Mouse (Mus musculus) intestine, embryonic 16.5 days (tissue): Measurements from ENCODE around the gene Sgsm1. TPM values are rescaled to one million over a fixed set of nuclear protein-coding genes. Genes with fewer than 3 reads are reported as not detected.

Experiments
- ATAC-seq: fragments of 200-750 bp; cut with Nextera tagmentation; 2 replicates; pipeline ENCODE4 v1.8.0; 2017; ENCODE audit warnings: moderate TSS enrichment, moderate library complexity
- H3K27ac ChIP-seq: fragments of 300-500 bp; sonication (generic); 2 replicates; pipeline ENCODE4 v1.5.1; 2014; ENCODE audit warnings: mild to moderate bottlenecking, low read length
- H3K27me3 ChIP-seq: fragments of 300-500 bp; sonication (generic); replicated peaks from 2 replicates; pipeline ENCODE4 v1.6.1; 2014; ENCODE audit warnings: low read length, control low read depth, mixed read lengths; ENCODE audit not compliant: control insufficient read depth, insufficient read depth
- H3K36me3 ChIP-seq: fragments of 300-500 bp; sonication (generic); 2 replicates; pipeline ENCODE4 v1.6.1; 2014; ENCODE audit warnings: low read length, control low read depth; ENCODE audit not compliant: control insufficient read depth, insufficient read depth
- H3K4me1 ChIP-seq: fragments of 300-500 bp; sonication (generic); 2 replicates; pipeline ENCODE4 v1.6.1; 2014; ENCODE audit warnings: low read length, control low read depth, mixed read lengths; ENCODE audit not compliant: control insufficient read depth, insufficient read depth
- H3K4me2 ChIP-seq: fragments of 300-500 bp; sonication (generic); 2 replicates; pipeline ENCODE4 v1.6.1; 2014; ENCODE audit warnings: low read depth, low read length, control low read depth
- H3K4me3 ChIP-seq: fragments of 300-500 bp; sonication (generic); 2 replicates; pipeline ENCODE4 v1.5.1; 2014; ENCODE audit warnings: mild to moderate bottlenecking, low read length
- H3K9ac ChIP-seq: fragments of 300-500 bp; sonication (generic); 2 replicates; pipeline ENCODE4 v1.6.1; 2014; ENCODE audit warnings: low read depth, low read length
- H3K9me3 ChIP-seq: fragments of 300-500 bp; sonication (generic); 2 replicates; pipeline ENCODE4 v1.6.1; 2016; ENCODE audit warnings: low read length, control low read depth; ENCODE audit not compliant: control insufficient read depth
- WGBS: fragments of 180-500 bp; shearing (Covaris S2); extraction: QIAGEN DNeasy Blood & Tissue Kit; methylation state at CpG from one replicate; pipeline ENCODE4 v1.1.7; 2014; 5-methylcytosine and 5-hydroxymethylcytosine counted together
- polyA plus RNA-seq: library from polyadenylated mRNA; unstranded; fragments of >200 nt; fragmentation: Nextera tagmentation; extraction: Ambion mirVana; gene quantifications from 2 replicates; pipeline ENCODE4 v1.2.1, GENCODE M21; 2015

Sgsm1 gene
- polyA plus RNA-seq, 1 experiment from 2014 or later: 10.3 TPM

GRCm38 (mm10) chr5:113209401-113209750 lies 101.2 kb downstream of the Sgsm1 start:
- H3K27ac ChIP-seq: peak overlapping the region; percentile 86
- no peak overlapping the region for H3K4me3 ChIP-seq
- no peaks in the 10 kb centered on the region for H3K36me3 ChIP-seq
- H3K9me3 ChIP-seq: no peaks in the 10 kb centered on the region
- peaks cover 48% of the 10 kb centered on the region for H3K4me1 ChIP-seq
- H3K9ac ChIP-seq: peak overlapping the region; percentile 45
- no peaks in the 10 kb centered on the region for H3K27me3 ChIP-seq
- 44% methylated on average over 11 of the region's 11 CpGs for WGBS
- ATAC-seq: peak; percentile 6; the same call in 1 of the 2 replicates
- H3K4me2 ChIP-seq: no peak overlapping the region

- H3K4me3 ChIP-seq: no peak overlapping the region
- no peaks in the 10 kb centered on the region for H3K36me3 ChIP-seq
- 33% methylated on average over 11 of the region's 11 CpGs for WGBS
- peak overlapping the region; percentile 45; the same call in 1 of the 2 replicates for H3K9ac ChIP-seq
- peaks cover 47% of the 10 kb centered on the region for H3K4me1 ChIP-seq
- no peaks in the 10 kb centered on the region for H3K27me3 ChIP-seq
- no peak overlapping the region for H3K4me2 ChIP-seq
- no peaks in the 10 kb centered on the region for H3K9me3 ChIP-seq
- peak overlapping the region; percentile 86 for H3K27ac ChIP-seq
- ATAC-seq: peak; percentile 70
These were observed 101.8 kb downstream of the Sgsm1 start for GRCm38 (mm10) chr5:113208622-113209400.

- Histone ChIP-seq H3K36me3 (no peaks in the 10 kb centered on the region), H3K4me1 (peaks cover 47% of the 10 kb centered on the region), H3K27me3 (no peaks in the 10 kb centered on the region), H3K9me3 (no peaks in the 10 kb centered on the region), H3K4me2 (no peak overlapping the region), H3K4me3 (no peak overlapping the region), H3K27ac (peak overlapping the region; percentile 86), H3K9ac (no peak overlapping the region)
- 42% methylated on average over 4 of the region's 4 CpGs for WGBS
- no peak for ATAC-seq
These were observed 102.5 kb downstream of the Sgsm1 start for GRCm38 (mm10) chr5:113208048-113208447.

GRCm38 (mm10) chr5:113206670-113207352 lies 103.8 kb downstream of the Sgsm1 start:
- no peak overlapping the region for H3K4me3 ChIP-seq
- peak overlapping the region; percentile 33; the same call in 1 of the 2 replicates for H3K27ac ChIP-seq
- H3K9ac ChIP-seq: no peak overlapping the region
- no peaks in the 10 kb centered on the region for H3K36me3 ChIP-seq
- peak; percentile 19; the same call in 1 of the 2 replicates for ATAC-seq
- peaks cover 47% of the 10 kb centered on the region for H3K4me1 ChIP-seq
- WGBS: 43% methylated on average over 9 of the region's 9 CpGs
- no peaks in the 10 kb centered on the region for H3K27me3 ChIP-seq
- H3K4me2 ChIP-seq: no peak overlapping the region
- no peaks in the 10 kb centered on the region for H3K9me3 ChIP-seq

- no peak for ATAC-seq
- H3K4me1 ChIP-seq: peaks cover 31% of the 10 kb centered on the region
- H3K9ac ChIP-seq: no peak overlapping the region
- H3K4me2 ChIP-seq: no peak overlapping the region
- H3K4me3 ChIP-seq: no peak overlapping the region
- no peaks in the 10 kb centered on the region for H3K27me3 ChIP-seq
- H3K36me3 ChIP-seq: no peaks in the 10 kb centered on the region
- 80% methylated on average over 9 of the region's 9 CpGs for WGBS
- H3K27ac ChIP-seq: no peak overlapping the region
- H3K9me3 ChIP-seq: no peaks in the 10 kb centered on the region
These were observed 106.4 kb downstream of the Sgsm1 start for GRCm38 (mm10) chr5:113204193-113204592.

- peaks cover 14% of the 10 kb centered on the region for H3K4me1 ChIP-seq
- ATAC-seq: no peak
- H3K4me3 ChIP-seq: no peak overlapping the region
- no peak overlapping the region for H3K27ac ChIP-seq
- no peak overlapping the region for H3K9ac ChIP-seq
- H3K4me2 ChIP-seq: no peak overlapping the region
- H3K9me3 ChIP-seq: no peaks in the 10 kb centered on the region
- 80% methylated on average over 10 of the region's 10 CpGs for WGBS
- no peaks in the 10 kb centered on the region for H3K36me3 ChIP-seq
- no peaks in the 10 kb centered on the region for H3K27me3 ChIP-seq
These were observed 110.8 kb downstream of the Sgsm1 start for GRCm38 (mm10) chr5:113199772-113200134.

- Histone ChIP-seq H3K9ac (no peak overlapping the region), H3K27me3 (no peaks in the 10 kb centered on the region), H3K4me1 (peaks cover 14% of the 10 kb centered on the region), H3K4me2 (no peak overlapping the region), H3K9me3 (no peaks in the 10 kb centered on the region), H3K36me3 (no peaks in the 10 kb centered on the region), H3K4me3 (no peak overlapping the region), H3K27ac (no peak overlapping the region)
- no peak for ATAC-seq
- WGBS: 51% methylated on average over 8 of the region's 8 CpGs
These were observed 111.3 kb downstream of the Sgsm1 start for GRCm38 (mm10) chr5:113199126-113199771.

- ATAC-seq: no peak
- 35% methylated on average over 9 of the region's 9 CpGs for WGBS
These were observed 113.4 kb downstream of the Sgsm1 start for GRCm38 (mm10) chr5:113196916-113197794.

More at GRCm38 (mm10) chr5:113196916-113197794, 113.4 kb downstream of the Sgsm1 start:
- Histone ChIP-seq H3K4me3 (no peak overlapping the region), H3K4me1 (peaks cover 14% of the 10 kb centered on the region), H3K27ac (peak overlapping the region; percentile 66; the same call in 1 of the 2 replicates), H3K27me3 (no peaks in the 10 kb centered on the region), H3K9ac (no peak overlapping the region), H3K4me2 (no peak overlapping the region), H3K36me3 (no peaks in the 10 kb centered on the region), H3K9me3 (no peaks in the 10 kb centered on the region)
